Mouse (Mus musculus) CH12.LX (cell line): ENCODE measurements around the gene Ntm. TPM values are rescaled to one million over a fixed set of nuclear protein-coding genes. Genes with fewer than 3 reads are reported as not detected.

Experiments
- DNase-seq: peaks from one replicate; pipeline ENCODE4 v3.0.0-alpha.2; 2013; ENCODE audit errors: extremely low read depth
- H3K27ac ChIP-seq: 2 replicates; pipeline ENCODE4 v1.5.1; 2012; ENCODE audit warnings: low read depth, mild to moderate bottlenecking, control low read depth, moderate library complexity; ENCODE audit not compliant: insufficient read depth
- H3K27me3 ChIP-seq: replicated peaks from 2 replicates; pipeline ENCODE3; 2012; ENCODE audit warnings: inconsistent platforms
- H3K36me3 ChIP-seq, 2 experiments: replicated peaks in 1 of 2; 2 replicates each; pipeline versions ENCODE3 to v1.6.1; 2012; ENCODE audit warnings: inconsistent platforms in 1 of 2, low read length in 1 of 2, mild to moderate bottlenecking in 1 of 2, mixed read lengths in 1 of 2, moderate library complexity in 1 of 2; ENCODE audit not compliant: control insufficient read depth in 1 of 2, insufficient read depth in 1 of 2
- H3K4me1 ChIP-seq, 2 experiments: 2 replicates each; pipeline ENCODE4 v1.6.1; 2012; ENCODE audit warnings: inconsistent platforms in 1 of 2, moderate library complexity in 1 of 2; ENCODE audit not compliant: insufficient read depth in 2 of 2, control insufficient read depth in 1 of 2
- H3K4me2 ChIP-seq: 2 replicates; pipeline ENCODE4 v1.6.1; 2012; ENCODE audit warnings: low read depth, mild to moderate bottlenecking, control low read depth; ENCODE audit not compliant: poor library complexity, insufficient read depth, severe bottlenecking
- H3K4me3 ChIP-seq, 3 experiments: fragments of 150-350 bp in 1 of 3; sonication (generic) in 1 of 3; replicated peaks in 1 of 3; 2 replicates each; pipeline versions ENCODE3 to v1.5.1; 2011 to 2012; ENCODE audit warnings: low read depth in 2 of 3, low read length in 2 of 3, mild to moderate bottlenecking in 2 of 3, moderate library complexity in 2 of 3, control low read depth in 1 of 3, improper control_type of control experiment in 1 of 3, inconsistent platforms in 1 of 3, mixed read lengths in 1 of 3; ENCODE audit not compliant: poor library complexity in 1 of 3
- H3K79me2 ChIP-seq: replicated peaks from 2 replicates; pipeline ENCODE4 v1.6.1; 2012; ENCODE audit warnings: mild to moderate bottlenecking, moderate library complexity; ENCODE audit not compliant: control insufficient read depth, poor library complexity, insufficient read depth, severe bottlenecking; ENCODE audit errors: extremely low read depth
- H3K9ac ChIP-seq: 2 replicates; pipeline ENCODE4 v1.6.1; 2012; ENCODE audit warnings: low read depth, mild to moderate bottlenecking, control low read depth, moderate library complexity; ENCODE audit not compliant: insufficient read depth
- H3K9me3 ChIP-seq: replicated peaks from 2 replicates; pipeline ENCODE3; 2012; ENCODE audit warnings: low read length, inconsistent platforms, mixed read lengths
- CTCF ChIP-seq, 2 experiments: IDR thresholded peaks in 1 of 2; conservative IDR thresholded peaks in 1 of 2; 2 replicates each; pipeline ENCODE4 v1.5.1; 2011 to 2012; ENCODE audit warnings: low read depth in 2 of 2, low read length in 2 of 2, improper control_type of control experiment in 1 of 2, inconsistent platforms in 1 of 2, mild to moderate bottlenecking in 1 of 2, moderate library complexity in 1 of 2
- E2F4 ChIP-seq: IDR thresholded peaks from 2 replicates; pipeline ENCODE4 v1.6.1; 2011; ENCODE audit warnings: low read depth, low read length, improper control_type of control experiment; ENCODE audit not compliant: insufficient replicate concordance
- ELF1 ChIP-seq: IDR thresholded peaks from 2 replicates; pipeline ENCODE4 v1.6.1; 2014; ENCODE audit warnings: low read depth, mild to moderate bottlenecking, inconsistent platforms, low read length, improper control_type of control experiment
- EP300 ChIP-seq: IDR thresholded peaks from 2 replicates; pipeline ENCODE4 v1.6.1; 2011; ENCODE audit warnings: low read length, improper control_type of control experiment
- GABPA ChIP-seq: IDR thresholded peaks from 2 replicates; pipeline ENCODE4 v1.6.1; 2012; ENCODE audit warnings: low read depth, low read length, improper control_type of control experiment, inconsistent platforms; ENCODE audit not compliant: insufficient replicate concordance
- HCFC1 ChIP-seq: IDR thresholded peaks from 2 replicates; pipeline ENCODE4 v1.6.1; 2012; ENCODE audit warnings: low read depth, mild to moderate bottlenecking, inconsistent platforms, low read length, improper control_type of control experiment
- IRF4 ChIP-seq: IDR thresholded peaks from 2 replicates; pipeline ENCODE4 v1.6.1; 2014; ENCODE audit warnings: low read depth, mild to moderate bottlenecking, inconsistent platforms, low read length, improper control_type of control experiment
- JUN ChIP-seq: IDR thresholded peaks from 2 replicates; pipeline ENCODE4 v1.6.1; 2011; ENCODE audit warnings: low read depth, mild to moderate bottlenecking, low read length, improper control_type of control experiment, moderate library complexity; ENCODE audit not compliant: insufficient read depth
- JUND ChIP-seq: conservative IDR thresholded peaks from 2 replicates; pipeline ENCODE4 v1.6.1; 2011; ENCODE audit warnings: low read depth, low read length, improper control_type of control experiment
- KAT2A ChIP-seq: IDR thresholded peaks from 2 replicates; pipeline ENCODE4 v1.6.1; 2012; ENCODE audit warnings: low read length, improper control_type of control experiment, inconsistent platforms; ENCODE audit not compliant: insufficient replicate concordance
- MAFK ChIP-seq: IDR thresholded peaks from 2 replicates; pipeline ENCODE4 v1.6.1; 2011; ENCODE audit warnings: low read length, improper control_type of control experiment; ENCODE audit not compliant: insufficient replicate concordance
- MAX ChIP-seq: IDR thresholded peaks from 2 replicates; pipeline ENCODE4 v1.6.1; 2011; ENCODE audit warnings: low read length, improper control_type of control experiment
- MAZ ChIP-seq: IDR thresholded peaks from 2 replicates; pipeline ENCODE4 v1.6.1; 2012; ENCODE audit warnings: low read depth, mild to moderate bottlenecking, inconsistent platforms, low read length, improper control_type of control experiment, moderate library complexity
- MEF2A ChIP-seq: IDR thresholded peaks from 2 replicates; pipeline ENCODE4 v1.6.1; 2014; ENCODE audit warnings: low read depth, mild to moderate bottlenecking, inconsistent platforms, low read length, improper control_type of control experiment, borderline replicate concordance
- MXI1 ChIP-seq: IDR thresholded peaks from 2 replicates; pipeline ENCODE4 v1.6.1; 2011; ENCODE audit warnings: mild to moderate bottlenecking, low read depth, low read length, improper control_type of control experiment
- MYC ChIP-seq: IDR thresholded peaks from 2 replicates; pipeline ENCODE4 v1.6.1; 2011; ENCODE audit warnings: low read depth, mild to moderate bottlenecking, improper control_type of control experiment, low read length
- NELFE ChIP-seq: IDR thresholded peaks from 2 replicates; pipeline ENCODE4 v1.6.1; 2011; ENCODE audit warnings: low read depth, low read length, improper control_type of control experiment
- NRF1 ChIP-seq: IDR thresholded peaks from 2 replicates; pipeline ENCODE4 v1.6.1; 2014; ENCODE audit warnings: low read depth, mild to moderate bottlenecking, inconsistent platforms, low read length, improper control_type of control experiment, moderate library complexity
- PAX5 ChIP-seq: IDR thresholded peaks from 2 replicates; pipeline ENCODE4 v1.6.1; 2012; ENCODE audit warnings: low read length, inconsistent platforms, mixed read lengths
- POLR2A ChIP-seq: IDR thresholded peaks from 2 replicates; pipeline ENCODE4 v1.6.1; 2011; ENCODE audit warnings: low read depth, mild to moderate bottlenecking, improper control_type of control experiment, low read length
- POLR2AphosphoS2 ChIP-seq: IDR thresholded peaks from 2 replicates; pipeline ENCODE4 v1.6.1; 2011; ENCODE audit warnings: low read depth, low read length, improper control_type of control experiment
- RAD21 ChIP-seq: IDR thresholded peaks from 2 replicates; pipeline ENCODE4 v1.6.1; 2011; ENCODE audit warnings: low read depth, mild to moderate bottlenecking, low read length, improper control_type of control experiment, moderate library complexity
- RCOR1 ChIP-seq: conservative IDR thresholded peaks from 2 replicates; pipeline ENCODE4 v1.6.1; 2012; ENCODE audit warnings: low read depth, mild to moderate bottlenecking, inconsistent platforms, low read length, improper control_type of control experiment
- SIN3A ChIP-seq: IDR thresholded peaks from 2 replicates; pipeline ENCODE4 v1.6.1; 2012; ENCODE audit warnings: low read length, improper control_type of control experiment, inconsistent platforms
- SMC3 ChIP-seq: IDR thresholded peaks from 2 replicates; pipeline ENCODE4 v1.6.1; 2011; ENCODE audit warnings: low read depth, low read length, improper control_type of control experiment
- TCF12 ChIP-seq: IDR thresholded peaks from 2 replicates; pipeline ENCODE4 v1.6.1; 2014; ENCODE audit warnings: low read depth, mild to moderate bottlenecking, inconsistent platforms, low read length, improper control_type of control experiment
- USF1 ChIP-seq: IDR thresholded peaks from 2 replicates; pipeline ENCODE4 v1.6.1; 2014; ENCODE audit warnings: low read depth, mild to moderate bottlenecking, inconsistent platforms, low read length, improper control_type of control experiment
- ZC3H11A ChIP-seq: IDR thresholded peaks from 2 replicates; pipeline ENCODE4 v1.6.1; 2012; ENCODE audit warnings: low read depth, mild to moderate bottlenecking, inconsistent platforms, low read length, improper control_type of control experiment
- ZKSCAN1 ChIP-seq: IDR thresholded peaks from 2 replicates; pipeline ENCODE4 v1.6.1; 2012; ENCODE audit warnings: low read depth, inconsistent platforms, low read length, improper control_type of control experiment, borderline replicate concordance
- ZMIZ1 ChIP-seq: IDR thresholded peaks from 2 replicates; pipeline ENCODE4 v1.6.1; 2012; ENCODE audit warnings: low read depth, mild to moderate bottlenecking, inconsistent platforms, low read length, improper control_type of control experiment
- dilution Hi-C: fragments of 300-500 bp; cut with MboI; formaldehyde crosslinking; loops from 2 replicates; pipeline ENCODE4 v1.14.3; 2020; ENCODE audit warnings: low sequenced_read_pairs; ENCODE audit not compliant: extremely low pct_unique_long_range_greater_than_20kb, extremely low pct_ligation_motif_present
- in situ Hi-C: fragments of 300-500 bp; cut with MboI; formaldehyde crosslinking; loops from 3 replicates; pipeline ENCODE4 v1.14.3; 2019; ENCODE audit warnings: low sequenced_read_pairs, low pct_ligation_motif_present, low pct_unique_long_range_greater_than_20kb, mixed read lengths
- polyA plus RNA-seq: library from polyadenylated mRNA; unstranded; fragments of >175 nt; gene quantifications from 2 replicates; pipeline ENCODE4 v1.2.1, GENCODE M21; 2012; ENCODE audit warnings: low read depth; ENCODE audit not compliant: insufficient read length
- total RNA-seq, 2 experiments: library from RNA; depleted of rRNA; stranded (reverse); fragments of 300-350 nt in 1 of 2; fragments of >200 nt in 1 of 2; gene quantifications; 2 replicates each; pipeline ENCODE4 v1.2.3; 2012 to 2014

The Ntm gene
- total and polyA plus RNA-seq, 3 experiments: not detected

GRCm38 (mm10) chr9:29981177-29981915 lies 18.4 kb upstream of the Ntm start:
- Histone ChIP-seq H3K36me3 (no peaks in the 10 kb centered on the region), H3K4me1 (no peaks in the 10 kb centered on the region), H3K9ac (no peak overlapping the region), H3K79me2 (no peaks in the 10 kb centered on the region), H3K4me3 (no peak overlapping the region), H3K9me3 (peaks cover 67% of the 10 kb centered on the region), H3K4me2 (no peak overlapping the region), H3K27ac (no peak overlapping the region), H3K27me3 (no peaks in the 10 kb centered on the region)
- DNase-seq: no peak
- dilution Hi-C loops (no loop called here), in situ Hi-C loops (no loop called here)
- TF ChIP-seq NELFE: no peak
- TF ChIP-seq E2F4: no peak
- TF ChIP-seq TCF12: no peak
- no peak for TF ChIP-seq MYC
- no peak for TF ChIP-seq NRF1
- no peak for TF ChIP-seq MAX
- TF ChIP-seq POLR2AphosphoS2: no peak
- no peak for TF ChIP-seq PAX5
- TF ChIP-seq IRF4: no peak
- TF ChIP-seq JUN: no peak
- TF ChIP-seq MEF2A: no peak
- TF ChIP-seq KAT2A: no peak
- TF ChIP-seq ELF1: no peak
- no peak for TF ChIP-seq ZMIZ1
- no peak for TF ChIP-seq SMC3
- no peak for TF ChIP-seq ZKSCAN1
- no peak for TF ChIP-seq SIN3A
- no peak for TF ChIP-seq POLR2A

DNA sequence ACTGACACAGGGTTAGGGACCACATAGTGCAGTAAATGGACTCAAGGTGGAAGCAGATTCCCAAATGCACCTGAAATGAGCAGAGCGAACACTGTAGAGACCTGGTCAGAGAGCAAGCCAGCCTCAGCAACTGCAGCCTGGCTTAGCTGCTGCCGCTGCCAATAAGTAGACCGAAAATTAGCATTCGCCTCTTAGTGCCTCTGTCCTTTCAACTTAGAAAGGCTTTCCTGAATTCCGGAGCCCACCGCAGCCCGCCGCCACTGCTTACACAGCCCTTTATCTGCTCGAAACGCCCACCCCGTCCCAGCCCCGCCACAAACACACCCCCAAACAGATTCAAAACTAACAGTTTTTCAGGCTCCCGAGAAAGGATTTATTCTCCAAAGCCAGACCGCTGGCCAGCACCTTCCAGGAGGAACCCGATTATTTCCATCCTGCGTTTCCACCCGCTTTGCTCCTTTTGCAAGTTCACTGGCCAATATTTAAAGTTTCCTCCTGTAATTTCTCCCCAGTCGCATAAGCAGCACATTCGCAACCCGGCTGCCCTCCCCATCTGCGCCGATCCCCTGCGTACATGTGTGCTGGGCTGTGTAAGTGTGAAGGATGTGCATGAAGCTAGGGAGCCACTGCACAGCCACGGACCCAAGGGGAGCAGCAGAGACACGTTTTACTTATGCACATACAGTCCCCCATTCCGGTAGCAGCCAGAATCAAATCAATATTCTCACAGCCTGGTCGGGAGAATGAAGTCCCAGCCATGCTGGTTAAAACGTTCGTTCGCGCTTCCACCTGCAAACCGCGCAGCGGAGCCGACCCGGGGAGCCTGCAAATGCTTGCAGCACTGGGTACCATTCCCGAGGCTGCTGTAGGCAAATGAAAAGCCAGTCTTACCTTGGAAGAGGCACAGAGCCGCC lies 730 bp downstream of the Ntm start:
- in situ Hi-C loops: no loop called here
- dilution Hi-C loops: no loop called here
- TF ChIP-seq RCOR1: no peak
- no peak for TF ChIP-seq CTCF (conservative IDR thresholded peaks at IDR 0.05 in 1 of 2, IDR thresholded peaks at IDR 0.05 in 1 of 2; ENCODE audit: low read depth in 2 of 2, low read length in 2 of 2)
- TF ChIP-seq JUND: no peak
- TF ChIP-seq TCF12: no peak
- no peak for TF ChIP-seq IRF4
- TF ChIP-seq MAZ: no peak
- TF ChIP-seq GABPA: no peak
- no peak for TF ChIP-seq USF1
- TF ChIP-seq JUN: no peak
- TF ChIP-seq EP300: no peak
- no peak for TF ChIP-seq POLR2AphosphoS2
- TF ChIP-seq MAFK: no peak
- no peak for TF ChIP-seq ZKSCAN1
- no peak for TF ChIP-seq MXI1
- TF ChIP-seq ZC3H11A: no peak
- TF ChIP-seq HCFC1: no peak
- TF ChIP-seq RAD21: no peak
- TF ChIP-seq E2F4: no peak
- no peaks in the 10 kb centered on the region for H3K36me3 ChIP-seq
- DNase-seq: no peak
- no peak overlapping the region for H3K27ac ChIP-seq
- no peak overlapping the region for H3K9ac ChIP-seq
- no peaks in the 10 kb centered on the region for H3K27me3 ChIP-seq
- H3K9me3 ChIP-seq: peaks cover 76% of the 10 kb centered on the region
- no peaks in the 10 kb centered on the region for H3K4me1 ChIP-seq
- no peak overlapping the region for H3K4me2 ChIP-seq
- no peak overlapping the region for H3K4me3 ChIP-seq
- no peaks in the 10 kb centered on the region for H3K79me2 ChIP-seq
